Mouse (Mus musculus): ENCODE results near the gene Morn5. TPM values are rescaled to one million over a fixed set of nuclear protein-coding genes. Genes with fewer than 3 reads are reported as not detected.

The Morn5 gene
- polyA plus RNA-seq, 1 experiment from 2014 or later: 1.5 TPM

GRCm38 (mm10) chr2:36093914-36094475 is 44.7 kb downstream of the Morn5 start:
- no peak overlapping the region for H3K4me2 ChIP-seq (ENCODE audit: low read length)

DNA sequence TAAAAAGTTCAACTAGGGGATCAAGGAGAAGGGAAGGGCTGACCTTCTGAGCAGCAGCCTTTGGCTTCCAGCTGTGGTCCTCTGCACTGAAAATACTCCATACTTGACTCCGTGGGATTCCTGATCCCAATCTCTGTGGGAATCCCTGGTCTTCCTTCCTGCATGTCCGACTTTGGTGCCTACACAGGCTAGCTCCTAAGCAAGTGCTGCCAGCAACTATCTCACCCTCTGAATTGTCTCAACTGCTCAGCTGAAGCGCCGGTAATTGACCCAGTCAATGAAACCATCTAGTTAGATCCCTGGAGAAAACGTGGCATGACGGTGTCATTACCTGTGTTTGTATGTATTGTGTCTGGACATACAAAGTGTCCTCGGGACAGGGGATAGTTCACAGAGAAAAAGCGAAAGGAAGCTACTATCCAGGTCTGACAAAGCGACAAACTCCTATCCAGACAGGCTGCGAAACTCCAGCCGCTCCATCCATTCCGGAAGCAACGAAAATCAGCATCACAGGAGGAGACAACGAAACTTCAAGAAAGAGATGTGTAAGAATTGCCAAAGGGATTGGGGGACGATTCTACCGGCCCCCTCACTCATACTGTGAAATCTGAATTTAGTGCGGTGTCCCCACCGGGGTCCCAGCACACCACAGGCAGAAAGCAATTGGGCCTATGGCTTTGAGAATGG is 48.0 kb downstream of the Morn5 start:
- WGBS: 3% methylated on average over 18 of the region's 18 CpGs
- H3K27ac ChIP-seq (replicated peaks; ENCODE audit: low read depth, low read length): no peak overlapping the region
- H3K9ac ChIP-seq (replicated peaks; ENCODE audit: low read length): no peak overlapping the region
- peak; percentile 46 for DNase-seq
- no peak overlapping the region for H3K4me2 ChIP-seq (ENCODE audit: low read length)
- peaks cover 99% of the 10 kb centered on the region for H3K27me3 ChIP-seq (ENCODE audit: control insufficient read depth, insufficient read depth, low read length)
- ATAC-seq (ENCODE audit: low FRiP score, low TSS enrichment): no peak
- H3K4me3 ChIP-seq (replicated peaks; ENCODE audit: low read depth, low read length): no peak overlapping the region
- H3K9me3 ChIP-seq (ENCODE audit: control insufficient read depth, low read length): no peaks in the 10 kb centered on the region
- H3K4me1 ChIP-seq (ENCODE audit: control insufficient read depth, insufficient read depth, low read length): no peaks in the 10 kb centered on the region
- H3K36me3 ChIP-seq (ENCODE audit: control insufficient read depth, insufficient read depth, low read length): no peaks in the 10 kb centered on the region

More at GRCm38 (mm10) chr2:36093914-36094475, 44.7 kb downstream of the Morn5 start:
- no peak overlapping the region for H3K4me3 ChIP-seq (replicated peaks; ENCODE audit: low read depth, low read length)
- no peak overlapping the region for H3K9ac ChIP-seq (replicated peaks; ENCODE audit: low read length)
- DNase-seq: no peak
- H3K27ac ChIP-seq (replicated peaks; ENCODE audit: low read depth, low read length): no peak overlapping the region
- no peaks in the 10 kb centered on the region for H3K9me3 ChIP-seq (ENCODE audit: control insufficient read depth, low read length)
- no peaks in the 10 kb centered on the region for H3K36me3 ChIP-seq (ENCODE audit: control insufficient read depth, insufficient read depth, low read length)
- peaks cover 98% of the 10 kb centered on the region for H3K27me3 ChIP-seq (ENCODE audit: control insufficient read depth, insufficient read depth, low read length)
- H3K4me1 ChIP-seq (ENCODE audit: control insufficient read depth, insufficient read depth, low read length): peaks cover 9% of the 10 kb centered on the region; the same call in 1 of the 2 replicates
- no peak for ATAC-seq (ENCODE audit: low FRiP score, low TSS enrichment)
- 4% methylated on average over 31 of the region's 31 CpGs for WGBS

- ATAC-seq (ENCODE audit: low FRiP score, low TSS enrichment) (no peak), DNase-seq (no peak)
- no peaks in the 10 kb centered on the region for H3K9me3 ChIP-seq (ENCODE audit: control insufficient read depth, low read length)
- 1% methylated on average over 5 of the region's 5 CpGs for whole genome bisulfite sequencing
- no peak overlapping the region for H3K4me3 ChIP-seq (replicated peaks; ENCODE audit: low read depth, low read length)
- H3K4me1 ChIP-seq (ENCODE audit: control insufficient read depth, insufficient read depth, low read length): no peaks in the 10 kb centered on the region
- no peak overlapping the region for H3K27ac ChIP-seq (replicated peaks; ENCODE audit: low read depth, low read length)
- H3K27me3 ChIP-seq (ENCODE audit: control insufficient read depth, insufficient read depth, low read length): peaks cover 99% of the 10 kb centered on the region
- no peak overlapping the region for H3K9ac ChIP-seq (replicated peaks; ENCODE audit: low read length)
- no peaks in the 10 kb centered on the region for H3K36me3 ChIP-seq (ENCODE audit: control insufficient read depth, insufficient read depth, low read length)
- no peak overlapping the region for H3K4me2 ChIP-seq (ENCODE audit: low read length)
Observed at GRCm38 (mm10) chr2:36098021-36098420, 48.8 kb downstream of the Morn5 start.

- WGBS: 4% methylated on average over 6 of the region's 6 CpGs
- no peak overlapping the region for H3K4me3 ChIP-seq (replicated peaks; ENCODE audit: low read depth, low read length)
- ATAC-seq (ENCODE audit: low FRiP score, low TSS enrichment) (no peak), DNase-seq (no peak)
- H3K27me3 ChIP-seq (ENCODE audit: control insufficient read depth, insufficient read depth, low read length): peaks cover 98% of the 10 kb centered on the region
- H3K9ac ChIP-seq (replicated peaks; ENCODE audit: low read length): no peak overlapping the region
- H3K4me1 ChIP-seq (ENCODE audit: control insufficient read depth, insufficient read depth, low read length): 0 out of 2 replicates have a peak, but pooled peaks cover 4% of the 10 kb centered on the region
- no peaks in the 10 kb centered on the region for H3K36me3 ChIP-seq (ENCODE audit: control insufficient read depth, insufficient read depth, low read length)
- no peaks in the 10 kb centered on the region for H3K9me3 ChIP-seq (ENCODE audit: control insufficient read depth, low read length)
- no peak overlapping the region for H3K4me2 ChIP-seq (ENCODE audit: low read length)
- H3K27ac ChIP-seq (replicated peaks; ENCODE audit: low read depth, low read length): no peak overlapping the region
Observed at GRCm38 (mm10) chr2:36099739-36100138, 50.5 kb downstream of the Morn5 start.

DNA sequence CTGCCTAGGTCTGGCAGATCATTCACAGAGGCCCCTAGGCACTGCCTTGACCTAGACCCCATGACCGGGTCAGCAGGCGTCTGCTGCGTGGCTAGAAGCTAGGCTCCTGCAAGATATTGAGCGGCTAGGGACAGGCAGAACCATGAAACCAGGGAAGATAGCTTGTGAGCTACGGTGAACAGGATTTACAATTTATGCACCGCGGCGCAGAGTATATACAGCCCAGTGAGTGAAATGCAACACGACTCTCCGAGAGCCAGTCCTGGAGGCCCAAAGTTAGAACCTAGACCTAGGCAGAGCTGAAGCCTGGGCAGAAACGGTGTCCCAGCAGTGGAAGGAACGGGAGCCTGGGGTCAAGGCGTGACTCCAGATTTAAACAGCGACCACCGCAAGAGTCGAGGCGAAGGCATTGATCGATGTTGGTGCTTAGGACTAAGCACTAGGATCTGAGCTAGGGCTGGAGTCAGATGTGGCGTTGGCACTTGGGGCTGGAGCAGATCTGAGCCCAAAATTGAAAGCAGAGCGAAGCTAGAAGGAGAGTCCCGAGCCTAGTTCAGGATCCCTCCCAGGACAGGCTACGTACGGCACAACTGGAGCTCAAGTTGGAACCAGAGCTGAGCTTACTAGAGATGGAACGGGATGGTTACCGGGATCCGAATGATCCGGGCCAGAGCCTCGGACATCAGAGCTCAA is 52.8 kb downstream of the Morn5 start:
- Histone ChIP-seq H3K9me3 (ENCODE audit: control insufficient read depth, low read length) (no peaks in the 10 kb centered on the region), H3K4me1 (ENCODE audit: control insufficient read depth, insufficient read depth, low read length) (peaks cover 11% of the 10 kb centered on the region), H3K27me3 (ENCODE audit: control insufficient read depth, insufficient read depth, low read length) (peaks cover 98% of the 10 kb centered on the region), H3K4me3 (replicated peaks; ENCODE audit: low read depth, low read length) (0 out of 2 replicates have a peak overlapping the region, but pooled peaks have one; percentile 1), H3K9ac (replicated peaks; ENCODE audit: low read length) (no peak overlapping the region), H3K36me3 (ENCODE audit: control insufficient read depth, insufficient read depth, low read length) (no peaks in the 10 kb centered on the region), H3K27ac (replicated peaks; ENCODE audit: low read depth, low read length) (no peak overlapping the region), H3K4me2 (ENCODE audit: low read length) (peak overlapping the region; percentile 10; the same call in 1 of the 2 replicates)
- 3% methylated on average over 28 of the region's 28 CpGs for WGBS
- ATAC-seq (ENCODE audit: low FRiP score, low TSS enrichment) (no peak; the same call in 1 of the 2 replicates), DNase-seq (no peak)

DNA sequence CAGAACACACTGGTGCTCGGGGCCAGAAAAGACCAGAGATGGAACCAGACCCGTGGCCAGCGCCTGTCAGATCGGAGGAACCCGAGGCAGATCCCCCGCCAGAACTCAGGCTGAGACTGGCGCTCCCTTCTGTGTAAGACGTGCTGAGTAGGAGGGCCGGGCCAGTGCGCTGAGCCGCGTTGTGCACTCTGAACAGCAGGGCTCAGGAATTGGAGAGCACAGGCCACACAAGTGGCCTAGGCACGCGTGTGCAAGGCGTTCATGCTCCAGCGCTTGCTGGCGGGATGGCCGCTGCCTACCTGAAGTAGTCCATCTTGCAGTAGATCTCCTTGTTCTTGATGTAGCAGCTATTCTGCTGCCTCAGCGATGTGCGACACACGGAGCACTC is 53.3 kb downstream of the Morn5 start:
- H3K9me3 ChIP-seq (ENCODE audit: control insufficient read depth, low read length): no peaks in the 10 kb centered on the region
- H3K9ac ChIP-seq (replicated peaks; ENCODE audit: low read length): no peak overlapping the region
- no peaks in the 10 kb centered on the region for H3K36me3 ChIP-seq (ENCODE audit: control insufficient read depth, insufficient read depth, low read length)
- 0 out of 2 replicates have a peak overlapping the region, but pooled peaks have one; percentile 1 for H3K4me3 ChIP-seq (replicated peaks; ENCODE audit: low read depth, low read length)
- peaks cover 96% of the 10 kb centered on the region for H3K27me3 ChIP-seq (ENCODE audit: control insufficient read depth, insufficient read depth, low read length)
- under 1% methylated on average over 21 of the region's 21 CpGs for WGBS
- H3K4me2 ChIP-seq (ENCODE audit: low read length): peak overlapping the region; percentile 10; the same call in 1 of the 2 replicates
- ATAC-seq (ENCODE audit: low FRiP score, low TSS enrichment) (peak; percentile 38; the same call in 1 of the 2 replicates), DNase-seq (peak; percentile 54)
- H3K27ac ChIP-seq (replicated peaks; ENCODE audit: low read depth, low read length): no peak overlapping the region
- H3K4me1 ChIP-seq (ENCODE audit: control insufficient read depth, insufficient read depth, low read length): peaks cover 11% of the 10 kb centered on the region

DNA sequence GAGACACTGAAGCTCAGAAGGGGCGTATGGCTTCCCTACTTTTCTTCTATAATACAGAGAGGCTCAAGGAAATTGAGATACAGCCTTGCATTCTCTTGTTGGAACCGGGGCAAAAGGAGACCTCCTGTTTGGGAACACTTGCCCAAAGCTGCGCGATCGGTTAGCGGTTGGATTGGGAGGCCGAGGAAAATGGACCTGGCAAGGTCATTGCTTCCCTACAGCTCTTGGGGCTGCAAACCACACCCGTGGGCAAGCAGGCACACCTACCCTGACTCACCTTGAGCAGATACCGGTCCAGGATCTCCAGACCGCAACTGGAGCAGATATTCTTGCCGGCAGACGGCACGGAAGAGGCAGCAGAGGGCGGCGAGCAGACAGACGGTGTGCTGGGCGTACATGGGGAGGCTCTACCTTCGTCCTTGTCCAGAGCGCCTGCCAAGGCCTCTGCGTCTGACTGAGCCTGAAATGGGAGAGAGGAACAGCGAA is 53.9 kb downstream of the Morn5 start:
- ATAC-seq (ENCODE audit: low FRiP score, low TSS enrichment): no peak
- Histone ChIP-seq H3K4me3 (replicated peaks; ENCODE audit: low read depth, low read length) (0 out of 2 replicates have a peak overlapping the region, but pooled peaks have one; percentile 1), H3K27ac (replicated peaks; ENCODE audit: low read depth, low read length) (no peak overlapping the region), H3K4me2 (ENCODE audit: low read length) (peak overlapping the region; percentile 58), H3K36me3 (ENCODE audit: control insufficient read depth, insufficient read depth, low read length) (no peaks in the 10 kb centered on the region), H3K4me1 (ENCODE audit: control insufficient read depth, insufficient read depth, low read length) (peaks cover 11% of the 10 kb centered on the region), H3K9ac (replicated peaks; ENCODE audit: low read length) (no peak overlapping the region), H3K27me3 (ENCODE audit: control insufficient read depth, insufficient read depth, low read length) (peaks cover 96% of the 10 kb centered on the region), H3K9me3 (ENCODE audit: control insufficient read depth, low read length) (no peaks in the 10 kb centered on the region)
- WGBS: under 1% methylated on average over 21 of the region's 21 CpGs
- DNase-seq: no peak

DNA sequence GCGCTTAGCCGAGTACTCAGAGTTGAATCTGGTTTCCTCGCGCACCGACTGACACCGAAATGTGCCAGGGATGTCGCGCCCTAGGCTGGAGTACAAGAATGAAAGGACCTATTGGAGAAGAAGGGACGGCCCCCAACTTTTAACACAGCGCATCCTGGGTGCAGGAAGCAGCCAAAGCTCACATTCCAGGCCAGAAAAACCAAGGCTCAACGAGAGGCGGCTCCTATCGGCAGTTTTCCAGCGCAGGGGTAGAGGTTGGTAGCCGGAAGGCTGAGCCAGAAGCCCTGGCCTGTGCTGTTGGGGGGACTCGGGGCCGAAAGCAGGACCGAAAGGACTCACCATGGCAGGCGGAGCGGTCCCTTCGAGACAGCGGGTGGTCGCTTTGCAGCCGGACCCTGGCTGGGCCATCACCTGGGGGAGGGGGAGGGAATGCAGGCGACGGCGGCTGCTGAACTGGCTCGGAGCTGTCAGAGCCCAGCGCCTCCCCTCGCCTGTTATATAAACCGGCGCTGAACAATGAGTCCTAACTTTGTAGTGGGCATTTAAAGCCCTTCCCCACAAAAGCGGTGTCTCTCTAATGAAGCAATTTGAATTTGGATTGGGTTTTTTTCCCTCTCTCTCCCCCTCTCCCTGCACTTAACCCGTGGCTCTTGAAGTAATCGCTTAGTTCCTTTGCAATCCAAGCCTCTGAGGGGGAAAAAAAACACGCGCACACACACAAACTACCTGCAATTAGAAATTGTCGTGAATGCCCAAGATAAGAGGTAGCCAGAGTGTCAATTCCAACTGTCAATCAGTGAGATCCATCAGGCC is 54.5 kb downstream of the Morn5 start:
- H3K36me3 ChIP-seq (ENCODE audit: control insufficient read depth, insufficient read depth, low read length): no peaks in the 10 kb centered on the region
- H3K9me3 ChIP-seq (ENCODE audit: control insufficient read depth, low read length): no peaks in the 10 kb centered on the region
- H3K4me2 ChIP-seq (ENCODE audit: low read length): peak overlapping the region; percentile 58
- no peak overlapping the region for H3K9ac ChIP-seq (replicated peaks; ENCODE audit: low read length)
- peaks cover 11% of the 10 kb centered on the region for H3K4me1 ChIP-seq (ENCODE audit: control insufficient read depth, insufficient read depth, low read length)
- peak; percentile 46 for DNase-seq
- no peak for ATAC-seq (ENCODE audit: low FRiP score, low TSS enrichment)
- H3K4me3 ChIP-seq (replicated peaks; ENCODE audit: low read depth, low read length): peak overlapping the region; percentile 35
- H3K27ac ChIP-seq (replicated peaks; ENCODE audit: low read depth, low read length): no peak overlapping the region
- WGBS: under 1% methylated on average over 38 of the region's 38 CpGs
- peaks cover 94% of the 10 kb centered on the region for H3K27me3 ChIP-seq (ENCODE audit: control insufficient read depth, insufficient read depth, low read length)

Measured in midbrain, embryonic 14.5 days (tissue).